In genomic region chr8:70672325-70673078, GRCm38 (mm10) we compare ENCODE assay signal across 8 mouse cellular contexts. TPM values are rescaled to one million over a fixed set of nuclear protein-coding genes. Genes with fewer than 3 reads are reported as not detected.
DNase-seq lines count a peak whose midpoint lies in the region; ATAC-seq and TF ChIP-seq lines count a peak whose summit lies in the region.

No protein-coding gene starts in this region.

- H3K9me3 ChIP-seq in kidney, embryonic 15.5 days (replicated peaks), result no peaks in the 10 kb centered on the region
- no peaks in the 10 kb centered on the region for H3K9me3 ChIP-seq in hindbrain, embryonic 16.5 days (ENCODE audit: control insufficient read depth, low read length)

- TF ChIP-seq POLR2A in bone marrow macrophage, adult 2 months (IDR thresholded peaks at IDR 0.05; ENCODE audit: borderline replicate concordance, low read depth, low read length), result no peak
- TF ChIP-seq POLR2A in myocyte (IDR thresholded peaks at IDR 0.05; ENCODE audit: insufficient read length, low read depth), result no peak

- H3K27ac ChIP-seq in kidney, embryonic 15.5 days, result peak overlapping the region; percentile 97
- H3K27ac ChIP-seq in bone marrow macrophage, adult 2 months (ENCODE audit: insufficient read depth, low read depth, low read length), result peak overlapping the region; percentile 75
- H3K27ac ChIP-seq in hindbrain, embryonic 16.5 days (ENCODE audit: low read depth, low read length), result peak overlapping the region; percentile 85

- H3K4me2 ChIP-seq in kidney, embryonic 15.5 days, result peak overlapping the region; percentile 70
- H3K4me2 ChIP-seq in hindbrain, embryonic 16.5 days (ENCODE audit: low read length), result peak overlapping the region; percentile 64
- peak overlapping the region; percentile 79 for H3K4me2 ChIP-seq in myocyte (ENCODE audit: low read depth)

- DNase-seq in kidney, adult 9 months, result no peak
- DNase-seq in right cerebral cortex, postnatal 10 days (ENCODE audit: low spot score in 2 of 2), result no peak
- no peak for DNase-seq in left cerebral cortex, adult 18-20 months (ENCODE audit: low spot score in 2 of 2)
- no peak for DNase-seq in thymus, postnatal 0 days (ENCODE audit: low spot score)

- peaks cover 43% of the 10 kb centered on the region for H3K4me1 ChIP-seq in kidney, embryonic 15.5 days
- H3K4me1 ChIP-seq in bone marrow macrophage, adult 2 months (ENCODE audit: control insufficient read depth, insufficient read depth, low read length), result peaks cover 27% of the 10 kb centered on the region
- peaks cover 12% of the 10 kb centered on the region for H3K4me1 ChIP-seq in hindbrain, embryonic 16.5 days (ENCODE audit: control insufficient read depth, insufficient read depth, low read depth, low read length)

- H3K27me3 ChIP-seq in kidney, embryonic 15.5 days, result no peaks in the 10 kb centered on the region
- H3K27me3 ChIP-seq in hindbrain, embryonic 16.5 days (replicated peaks; ENCODE audit: control insufficient read depth, insufficient read depth, low read length), result no peaks in the 10 kb centered on the region
- no peaks in the 10 kb centered on the region for H3K27me3 ChIP-seq in myocyte (ENCODE audit: control insufficient read depth, insufficient read depth, insufficient read length)

- no peak for TF ChIP-seq CTCF in bone marrow macrophage, adult 2 months (IDR thresholded peaks at IDR 0.05; ENCODE audit: low read depth, low read length)

- peaks cover 12% of the 10 kb centered on the region for H3K36me3 ChIP-seq in kidney, embryonic 15.5 days
- no peaks in the 10 kb centered on the region for H3K36me3 ChIP-seq in hindbrain, embryonic 16.5 days (ENCODE audit: control insufficient read depth, insufficient read depth, low read length)
- no peaks in the 10 kb centered on the region for H3K36me3 ChIP-seq in myocyte (ENCODE audit: control insufficient read depth, insufficient read depth)

- H3ac ChIP-seq in myocyte (ENCODE audit: control insufficient read depth, insufficient read length), result no peak overlapping the region

- ATAC-seq in kidney, embryonic 15.5 days (replicated peaks; ENCODE audit: low FRiP score), result peak; percentile 13; the same call in 1 of the 2 replicates
- no peak for ATAC-seq in hindbrain, embryonic 16.5 days

- peak overlapping the region; percentile 52 for H3K9ac ChIP-seq in kidney, embryonic 15.5 days
- H3K9ac ChIP-seq in hindbrain, embryonic 16.5 days (ENCODE audit: low read depth, low read length), result peak overlapping the region; percentile 64

- 40% methylated on average over 19 of the region's 19 CpGs for WGBS in kidney, embryonic 15.5 days
- 38% methylated on average over 19 of the region's 19 CpGs for WGBS in hindbrain, embryonic 16.5 days

- peaks cover 29% of the 10 kb centered on the region for H3K79me2 ChIP-seq in myocyte (ENCODE audit: control insufficient read depth, insufficient read depth)

- peak overlapping the region; percentile 71 for H3K4me3 ChIP-seq in kidney, embryonic 15.5 days (replicated peaks)
- peak overlapping the region; percentile 56 for H3K4me3 ChIP-seq in bone marrow macrophage, adult 2 months (ENCODE audit: insufficient read depth, low read length)
- H3K4me3 ChIP-seq in hindbrain, embryonic 16.5 days (ENCODE audit: low read length), result peak overlapping the region; percentile 71
- peak overlapping the region; percentile 23 for H3K4me3 ChIP-seq in myocyte

TF ChIP-seq in myocyte, 11 proteins besides CTCF, POLR2A, EP300 and RAD21:
- TF ChIP-seq MYOD1 (IDR thresholded peaks at IDR 0.05; ENCODE audit: control insufficient read depth in 1 of 3, insufficient read length in 2 of 3, low read depth in 2 of 3) (peak in 1 of 3 experiments; percentile 3), SRF (IDR thresholded peaks at IDR 0.05; ENCODE audit: control insufficient read depth, insufficient read length, low read depth) (no peak)

RNA-seq across cellular contexts. Expression of gene Lsm4, which starts 0.5 kb away (rescaled TPM):
- 291 and 295 TPM in 2 replicates for polyA plus RNA-seq in kidney, embryonic 15.5 days (2015; fragmentation: Nextera tagmentation; extraction: Ambion mirVana)
- 62.3 and 65.9 TPM in 2 replicates for polyA plus RNA-seq in bone marrow macrophage, adult 2 months (2012; ENCODE audit: insufficient read depth, insufficient read length, missing spikeins)
- 168 and 169 TPM in 2 replicates for polyA plus RNA-seq in hindbrain, embryonic 16.5 days (2015; fragmentation: Nextera tagmentation; extraction: Ambion mirVana)
- 178 TPM for polyA plus RNA-seq in myocyte (2012; fragmentation: generic; extraction: Trizol)
- total RNA-seq in left cerebral cortex, adult 18-20 months (2021), result 10 to 100 TPM; 65.0 to 70.9 TPM
- polyA plus RNA-seq in thymus, postnatal 0 days (2015; fragmentation: Nextera tagmentation; extraction: Ambion mirVana), result 333 and 377 TPM in 2 replicates

RNA-seq across cellular contexts. Expression of gene Pgpep1, which starts 12.3 kb away (rescaled TPM):
- 65.5 and 75.3 TPM in 2 replicates for polyA plus RNA-seq in kidney, embryonic 15.5 days (2015; fragmentation: Nextera tagmentation; extraction: Ambion mirVana)
- 33.0 and 35.2 TPM in 2 replicates for polyA plus RNA-seq in bone marrow macrophage, adult 2 months (2012; ENCODE audit: insufficient read depth, insufficient read length, missing spikeins)
- 78.3 and 87.6 TPM in 2 replicates for polyA plus RNA-seq in hindbrain, embryonic 16.5 days (2015; fragmentation: Nextera tagmentation; extraction: Ambion mirVana)
- 38.5 TPM for polyA plus RNA-seq in myocyte (2012; fragmentation: generic; extraction: Trizol)
- total RNA-seq in left cerebral cortex, adult 18-20 months (2021), result 10 to 100 TPM; 11.6 to 17.9 TPM
- 33.2 and 43.0 TPM in 2 replicates for polyA plus RNA-seq in thymus, postnatal 0 days (2015; fragmentation: Nextera tagmentation; extraction: Ambion mirVana)

RNA-seq across cellular contexts. Expression of gene Jund, which starts 26.2 kb away (rescaled TPM):
- polyA plus RNA-seq in kidney, embryonic 15.5 days (2015; fragmentation: Nextera tagmentation; extraction: Ambion mirVana), result 59.9 and 68.1 TPM in 2 replicates
- polyA plus RNA-seq in bone marrow macrophage, adult 2 months (2012; ENCODE audit: insufficient read depth, insufficient read length, missing spikeins), result 102 and 111 TPM in 2 replicates
- polyA plus RNA-seq in hindbrain, embryonic 16.5 days (2015; fragmentation: Nextera tagmentation; extraction: Ambion mirVana), result 60.0 and 69.0 TPM in 2 replicates
- 246 TPM for polyA plus RNA-seq in myocyte (2012; fragmentation: generic; extraction: Trizol)
- 100 to 1,000 TPM; 221 to 289 TPM for total RNA-seq in left cerebral cortex, adult 18-20 months (2021)
- 85.7 and 111 TPM in 2 replicates for polyA plus RNA-seq in thymus, postnatal 0 days (2015; fragmentation: Nextera tagmentation; extraction: Ambion mirVana)

RNA-seq across cellular contexts. Expression of gene Iqcn, which starts 30.8 kb away (rescaled TPM):
- 0.03 and 0.09 TPM in 2 replicates for polyA plus RNA-seq in kidney, embryonic 15.5 days (2015; fragmentation: Nextera tagmentation; extraction: Ambion mirVana)
- not detected in 2 replicates for polyA plus RNA-seq in bone marrow macrophage, adult 2 months (2012; ENCODE audit: insufficient read depth, insufficient read length, missing spikeins)
- polyA plus RNA-seq in hindbrain, embryonic 16.5 days (2015; fragmentation: Nextera tagmentation; extraction: Ambion mirVana), result 0.10 TPM in 1 of 2 replicates, not detected in the other
- 0.02 TPM for polyA plus RNA-seq in myocyte (2012; fragmentation: generic; extraction: Trizol)
- under 1 TPM; 0.09 to 0.16 TPM for total RNA-seq in left cerebral cortex, adult 18-20 months (2021)
- 0.04 and 0.06 TPM in 2 replicates for polyA plus RNA-seq in thymus, postnatal 0 days (2015; fragmentation: Nextera tagmentation; extraction: Ambion mirVana)

RNA-seq across cellular contexts. Expression of gene Gdf15, which starts 40.2 kb away (rescaled TPM):
- 0.46 and 0.77 TPM in 2 replicates for polyA plus RNA-seq in kidney, embryonic 15.5 days (2015; fragmentation: Nextera tagmentation; extraction: Ambion mirVana)
- polyA plus RNA-seq in bone marrow macrophage, adult 2 months (2012; ENCODE audit: insufficient read depth, insufficient read length, missing spikeins), result 3.3 and 4.9 TPM in 2 replicates
- polyA plus RNA-seq in hindbrain, embryonic 16.5 days (2015; fragmentation: Nextera tagmentation; extraction: Ambion mirVana), result 0.11 and 0.48 TPM in 2 replicates
- polyA plus RNA-seq in myocyte (2012; fragmentation: generic; extraction: Trizol), result 54.1 TPM
- total RNA-seq in left cerebral cortex, adult 18-20 months (2021), result not detected
- 1.2 and 1.4 TPM in 2 replicates for polyA plus RNA-seq in thymus, postnatal 0 days (2015; fragmentation: Nextera tagmentation; extraction: Ambion mirVana)
